Mouse (Mus musculus) heart, embryonic 15.5 days (tissue): ENCODE data around the gene Ggta1. TPM values are rescaled to one million over a fixed set of nuclear protein-coding genes. Genes with fewer than 3 reads are reported as not detected.
A peak's percentile ranks its signal among the peaks of the same experiment; 100 is the strongest.

ENCODE experiments used
- ATAC-seq: fragments of 200-750 bp; cut with Nextera tagmentation; replicated peaks from 2 replicates; pipeline ENCODE4 v1.8.0; 2017; ENCODE audit warnings: low read depth, moderate TSS enrichment; ENCODE audit not compliant: insufficient number of reproducible peaks, insufficient read depth, low FRiP score
- H3K27ac ChIP-seq: fragments of 300-500 bp; sonication (generic); 2 replicates; pipeline ENCODE4 v1.5.1; 2015; ENCODE audit warnings: mild to moderate bottlenecking, inconsistent platforms
- H3K27me3 ChIP-seq: fragments of 300-500 bp; sonication (generic); 2 replicates; pipeline ENCODE4 v1.6.1; 2015; ENCODE audit warnings: inconsistent platforms
- H3K36me3 ChIP-seq: fragments of 300-500 bp; sonication (generic); 2 replicates; pipeline ENCODE4 v1.6.1; 2015; ENCODE audit warnings: mild to moderate bottlenecking, inconsistent platforms
- H3K4me1 ChIP-seq: fragments of 300-500 bp; sonication (generic); replicated peaks from 2 replicates; pipeline ENCODE4 v1.6.1; 2015; ENCODE audit warnings: inconsistent platforms
- H3K4me2 ChIP-seq: fragments of 300-500 bp; sonication (generic); 2 replicates; pipeline ENCODE4 v1.6.1; 2015; ENCODE audit warnings: inconsistent platforms, mild to moderate bottlenecking, moderate library complexity
- H3K4me3 ChIP-seq: fragments of 300-500 bp; sonication (generic); 2 replicates; pipeline ENCODE4 v1.5.1; 2015; ENCODE audit warnings: mild to moderate bottlenecking, inconsistent platforms
- H3K9ac ChIP-seq: fragments of 300-500 bp; sonication (generic); 2 replicates; pipeline ENCODE4 v1.6.1; 2015; ENCODE audit warnings: mild to moderate bottlenecking, inconsistent platforms
- H3K9me3 ChIP-seq: fragments of 300-500 bp; sonication (generic); replicated peaks from 2 replicates; pipeline ENCODE4 v1.6.1; 2016; ENCODE audit warnings: inconsistent platforms
- WGBS: fragments of 180-500 bp; shearing (Covaris S2); methylation state at CpG from one replicate; pipeline ENCODE4 v1.1.7; 2015; ENCODE audit warnings: mixed read lengths; 5-methylcytosine and 5-hydroxymethylcytosine counted together
- polyA plus RNA-seq: library from polyadenylated mRNA; unstranded; fragments of >200 nt; fragmentation: Nextera tagmentation; extraction: Ambion mirVana; gene quantifications from 2 replicates; pipeline ENCODE4 v1.2.1, GENCODE M21; 2015

Gene Ggta1
- polyA plus RNA-seq, 1 experiment from 2014 or later: 27.4 TPM

- no peak overlapping the region for H3K9ac ChIP-seq
- H3K4me3 ChIP-seq: no peak overlapping the region
- H3K4me2 ChIP-seq: no peak overlapping the region
- peaks cover 17% of the 10 kb centered on the region for H3K36me3 ChIP-seq
- no peak for ATAC-seq
- WGBS: 92% methylated on average over 3 of the region's 3 CpGs
- H3K27ac ChIP-seq: no peak overlapping the region
- no peaks in the 10 kb centered on the region for H3K27me3 ChIP-seq
- peaks cover 11% of the 10 kb centered on the region; the same call in 1 of the 2 replicates for H3K4me1 ChIP-seq
- H3K9me3 ChIP-seq: no peaks in the 10 kb centered on the region
Measured at GRCm38 (mm10) chr2:35412810-35413209, 50.2 kb downstream of the Ggta1 start.

GRCm38 (mm10) chr2:35412246-35412645 lies 50.8 kb downstream of the Ggta1 start:
- H3K9me3 ChIP-seq: no peaks in the 10 kb centered on the region
- no peak overlapping the region for H3K4me3 ChIP-seq
- WGBS: 76% methylated on average over 2 of the region's 2 CpGs
- no peak overlapping the region for H3K9ac ChIP-seq
- peaks cover 17% of the 10 kb centered on the region for H3K36me3 ChIP-seq
- no peak overlapping the region for H3K27ac ChIP-seq
- no peaks in the 10 kb centered on the region for H3K27me3 ChIP-seq
- H3K4me1 ChIP-seq: peaks cover 9% of the 10 kb centered on the region; the same call in 1 of the 2 replicates
- no peak overlapping the region for H3K4me2 ChIP-seq
- ATAC-seq: no peak

GRCm38 (mm10) chr2:35411640-35412190 lies 51.3 kb downstream of the Ggta1 start:
- Histone ChIP-seq H3K36me3 (peaks cover 19% of the 10 kb centered on the region), H3K4me3 (no peak overlapping the region), H3K9me3 (no peaks in the 10 kb centered on the region), H3K27ac (no peak overlapping the region), H3K27me3 (no peaks in the 10 kb centered on the region), H3K4me2 (no peak overlapping the region), H3K4me1 (peaks cover 7% of the 10 kb centered on the region; the same call in 1 of the 2 replicates), H3K9ac (no peak overlapping the region)
- WGBS: 64% methylated on average over 10 of the region's 10 CpGs
- ATAC-seq: no peak

- Histone ChIP-seq H3K4me3 (no peak overlapping the region), H3K36me3 (peaks cover 22% of the 10 kb centered on the region), H3K4me1 (peaks cover 7% of the 10 kb centered on the region; the same call in 1 of the 2 replicates), H3K27me3 (no peaks in the 10 kb centered on the region), H3K4me2 (no peak overlapping the region), H3K27ac (peak overlapping the region; percentile 32; the same call in 1 of the 2 replicates), H3K9ac (no peak overlapping the region), H3K9me3 (no peaks in the 10 kb centered on the region)
- 80% methylated on average over 6 of the region's 6 CpGs for WGBS
- no peak for ATAC-seq
Measured at GRCm38 (mm10) chr2:35409466-35409865, 53.6 kb downstream of the Ggta1 start.

- peaks cover 6% of the 10 kb centered on the region; the same call in 1 of the 2 replicates for H3K4me1 ChIP-seq
- H3K27me3 ChIP-seq: no peaks in the 10 kb centered on the region
- H3K4me3 ChIP-seq: no peak overlapping the region
- WGBS: 58% methylated on average over 5 of the region's 5 CpGs
- H3K4me2 ChIP-seq: no peak overlapping the region
- H3K9me3 ChIP-seq: no peaks in the 10 kb centered on the region
- no peak for ATAC-seq
- H3K9ac ChIP-seq: no peak overlapping the region
- H3K27ac ChIP-seq: peak overlapping the region; percentile 32
- H3K36me3 ChIP-seq: peaks cover 24% of the 10 kb centered on the region
Measured at GRCm38 (mm10) chr2:35408409-35409110, 54.5 kb downstream of the Ggta1 start.

- Histone ChIP-seq H3K27ac (no peak overlapping the region), H3K9me3 (no peaks in the 10 kb centered on the region), H3K36me3 (peaks cover 24% of the 10 kb centered on the region), H3K4me3 (no peak overlapping the region), H3K9ac (no peak overlapping the region), H3K27me3 (no peaks in the 10 kb centered on the region), H3K4me1 (peaks cover 6% of the 10 kb centered on the region; the same call in 1 of the 2 replicates), H3K4me2 (no peak overlapping the region)
- ATAC-seq: no peak
- WGBS: 56% methylated on average over 7 of the region's 7 CpGs
Measured at GRCm38 (mm10) chr2:35407878-35408277, 55.2 kb downstream of the Ggta1 start.

GRCm38 (mm10) chr2:35407266-35407665 lies 55.8 kb downstream of the Ggta1 start:
- Histone ChIP-seq H3K27ac (no peak overlapping the region), H3K9ac (no peak overlapping the region), H3K9me3 (no peaks in the 10 kb centered on the region), H3K4me2 (no peak overlapping the region), H3K27me3 (no peaks in the 10 kb centered on the region), H3K4me1 (peaks cover 6% of the 10 kb centered on the region; the same call in 1 of the 2 replicates), H3K36me3 (peaks cover 21% of the 10 kb centered on the region), H3K4me3 (no peak overlapping the region)
- 83% methylated on average over 6 of the region's 6 CpGs for WGBS
- no peak for ATAC-seq

- H3K4me1 ChIP-seq: peaks cover 6% of the 10 kb centered on the region; the same call in 1 of the 2 replicates
- peaks cover 20% of the 10 kb centered on the region for H3K36me3 ChIP-seq
- no peaks in the 10 kb centered on the region for H3K27me3 ChIP-seq
- H3K27ac ChIP-seq: no peak overlapping the region
- no peaks in the 10 kb centered on the region for H3K9me3 ChIP-seq
- no peak for ATAC-seq
- no peak overlapping the region for H3K4me2 ChIP-seq
- WGBS: 75% methylated on average over 1 of the region's 1 CpGs
- no peak overlapping the region for H3K4me3 ChIP-seq
- no peak overlapping the region for H3K9ac ChIP-seq
Measured at GRCm38 (mm10) chr2:35406611-35407010, 56.4 kb downstream of the Ggta1 start.

GRCm38 (mm10) chr2:35402391-35402790 lies 60.6 kb downstream of the Ggta1 start:
- H3K4me2 ChIP-seq: no peak overlapping the region
- no peak overlapping the region for H3K27ac ChIP-seq
- H3K4me3 ChIP-seq: no peak overlapping the region
- H3K27me3 ChIP-seq: no peaks in the 10 kb centered on the region
- peaks cover 15% of the 10 kb centered on the region; the same call in 1 of the 2 replicates for H3K36me3 ChIP-seq
- no peak overlapping the region for H3K9ac ChIP-seq
- peaks cover 9% of the 10 kb centered on the region for H3K4me1 ChIP-seq
- 86% methylated on average over 16 of the region's 16 CpGs for WGBS
- H3K9me3 ChIP-seq: no peaks in the 10 kb centered on the region
- no peak for ATAC-seq

GRCm38 (mm10) chr2:35400739-35401138 lies 62.3 kb downstream of the Ggta1 start:
- no peaks in the 10 kb centered on the region for H3K9me3 ChIP-seq
- H3K36me3 ChIP-seq: peaks cover 10% of the 10 kb centered on the region; the same call in 1 of the 2 replicates
- H3K9ac ChIP-seq: no peak overlapping the region
- no peak overlapping the region for H3K4me2 ChIP-seq
- peaks cover 13% of the 10 kb centered on the region for H3K4me1 ChIP-seq
- WGBS: 88% methylated on average over 7 of the region's 7 CpGs
- H3K27ac ChIP-seq: no peak overlapping the region
- ATAC-seq: no peak
- H3K4me3 ChIP-seq: no peak overlapping the region
- no peaks in the 10 kb centered on the region for H3K27me3 ChIP-seq

GRCm38 (mm10) chr2:35398184-35398828 lies 64.7 kb downstream of the Ggta1 start:
- Histone ChIP-seq H3K4me1 (peaks cover 13% of the 10 kb centered on the region), H3K36me3 (peaks cover 7% of the 10 kb centered on the region; the same call in 1 of the 2 replicates), H3K4me2 (no peak overlapping the region), H3K9ac (no peak overlapping the region), H3K27me3 (no peaks in the 10 kb centered on the region), H3K9me3 (no peaks in the 10 kb centered on the region), H3K4me3 (no peak overlapping the region), H3K27ac (peak overlapping the region; percentile 45)
- WGBS: 75% methylated on average over 6 of the region's 6 CpGs
- no peak; the same call in 1 of the 2 replicates for ATAC-seq
